Mouse (Mus musculus): ENCODE measurements at regions not wholly inside any gene's neighbourhood (a gene's known extent, or its start where the extent isn't known, plus 50 kb on each side); places are given as distances from the start of the nearest gene placed in this dataset.

DNA sequence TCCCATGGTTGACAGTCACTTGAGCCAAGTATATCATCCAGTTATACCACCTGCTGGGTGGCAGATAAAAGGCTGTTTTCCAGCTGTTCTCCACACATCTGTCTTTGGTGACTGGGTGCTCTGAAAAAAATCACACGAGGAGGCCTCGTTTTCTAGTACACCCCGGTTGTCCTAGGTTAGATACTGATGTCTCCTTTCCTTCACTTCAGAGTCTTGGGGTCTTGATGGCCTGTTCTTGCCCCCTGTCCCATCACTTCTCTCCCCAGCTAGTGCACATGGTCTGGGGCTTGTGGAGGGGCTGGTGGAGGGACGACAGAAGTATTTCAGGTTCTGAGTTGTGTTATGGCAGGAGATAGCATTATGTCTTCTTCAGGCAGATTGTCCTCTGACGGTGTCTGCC is 120.4 kb upstream of the Klf4 start:
- no peak for TF ChIP-seq GATA1 (IDR thresholded peaks at IDR 0.05; ENCODE audit: borderline replicate concordance, low read length)
- no peak for TF ChIP-seq FLI1 (IDR thresholded peaks at IDR 0.05; ENCODE audit: low read length)
